Mouse (Mus musculus) right cerebral cortex, postnatal 14 days (tissue): ENCODE measurements around the gene Foxn4.

Experiments used
- DNase-seq: peaks from one replicate; pipeline ENCODE4 v3.0.0; 2022

Foxn4 gene

GRCm38 (mm10) chr5:114279382-114280143, 6.0 kb upstream of the Foxn4 start:
- no peak for DNase-seq

GRCm38 (mm10) chr5:114275991-114276390, 2.4 kb upstream of the Foxn4 start:
- DNase-seq = no peak

GRCm38 (mm10) chr5:114275339-114275738, 1.7 kb upstream of the Foxn4 start:
- DNase-seq = no peak

GRCm38 (mm10) chr5:114269984-114270383, 3.6 kb downstream of the Foxn4 start:
- DNase-seq = no peak

GRCm38 (mm10) chr5:114269499-114269898, 4.1 kb downstream of the Foxn4 start:
- no peak for DNase-seq

- DNase-seq = no peak
These were observed 5.0 kb downstream of the Foxn4 start for GRCm38 (mm10) chr5:114268646-114269045.

GRCm38 (mm10) chr5:114264791-114265190, 8.8 kb downstream of the Foxn4 start:
- no peak for DNase-seq

GRCm38 (mm10) chr5:114264030-114264459, 9.6 kb downstream of the Foxn4 start:
- DNase-seq = no peak

- DNase-seq = no peak
These were observed 12.1 kb downstream of the Foxn4 start for GRCm38 (mm10) chr5:114261494-114261893.

GRCm38 (mm10) chr5:114259495-114259894, 14.1 kb downstream of the Foxn4 start:
- DNase-seq = no peak

- DNase-seq = peak; percentile 82
These were observed 25.4 kb downstream of the Foxn4 start for GRCm38 (mm10) chr5:114248174-114248589.

GRCm38 (mm10) chr5:114246465-114246864, 27.1 kb downstream of the Foxn4 start:
- DNase-seq = no peak

GRCm38 (mm10) chr5:114239737-114240136, 33.9 kb downstream of the Foxn4 start:
- DNase-seq = no peak

GRCm38 (mm10) chr5:114238924-114239323, 34.7 kb downstream of the Foxn4 start:
- DNase-seq = no peak

GRCm38 (mm10) chr5:114228901-114229300, 44.7 kb downstream of the Foxn4 start:
- no peak for DNase-seq

- no peak for DNase-seq
These were observed 47.6 kb downstream of the Foxn4 start for GRCm38 (mm10) chr5:114226051-114226450.

GRCm38 (mm10) chr5:114218771-114219170, 54.8 kb downstream of the Foxn4 start:
- no peak for DNase-seq

- DNase-seq = no peak
These were observed 60.4 kb downstream of the Foxn4 start for GRCm38 (mm10) chr5:114213183-114213582.

GRCm38 (mm10) chr5:114206158-114206557, 67.4 kb downstream of the Foxn4 start:
- DNase-seq = no peak
